Mouse (Mus musculus): Measurements from ENCODE around the gene Plac9a. TPM values are rescaled to one million over a fixed set of nuclear protein-coding genes. Genes with fewer than 3 reads are reported as not detected.
"Not testable (repeated sequence)": the region's sequence is repeated elsewhere in the genome, so short reads cannot be mapped to it uniquely, and the experiment has no call there.

Gene Plac9a
- not detected for total RNA-seq (2021)

DNA sequence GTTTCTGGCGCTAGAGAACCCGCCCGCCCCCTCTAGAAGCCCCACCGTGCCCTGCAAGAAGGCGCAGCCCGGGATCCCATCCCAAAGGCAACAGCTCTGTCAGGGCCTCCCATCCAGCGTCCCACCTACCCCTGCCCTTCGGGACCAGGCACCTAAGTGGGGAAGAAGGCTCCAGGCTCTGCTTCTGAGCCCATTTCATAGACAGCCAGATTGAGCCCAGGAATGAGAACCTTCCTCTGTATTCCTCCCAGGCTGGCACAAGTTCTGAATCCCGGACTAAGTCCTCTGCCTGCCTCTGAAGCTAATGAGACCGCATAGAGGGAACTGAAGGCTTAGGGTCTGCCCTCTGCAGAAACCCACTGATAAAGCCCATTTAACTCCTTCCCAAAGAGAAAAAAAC is at the start of gene Plac9a:
Gene Plac9a (minus strand): TSS at position 101 of the 400 bp plus-strand sequence.
- intact Hi-C loops (cut with DNase I); DNase-seq (ENCODE audit: low spot score in 2 of 2): not testable (repeated sequence)

- intact Hi-C loops (cut with DNase I); DNase-seq (ENCODE audit: low spot score in 2 of 2): not testable (repeated sequence)
Measured at GRCm38 (mm10) chr14:25938004-25938403, 35.1 kb upstream of the Plac9a start, which contains the start of gene Cphx1. Gene Cphx1 (plus strand): TSS chr14:25938304.

- intact Hi-C loops (cut with DNase I); DNase-seq (ENCODE audit: low spot score in 2 of 2): not testable (repeated sequence)
Measured at GRCm38 (mm10) chr14:25936867-25937630, 34.1 kb upstream of the Plac9a start.

GRCm38 (mm10) chr14:25927562-25927881 is 24.6 kb upstream of the Plac9a start, which contains the start of gene Tmem254a:
Gene Tmem254a (minus strand): TSS chr14:25927672.
- DNase-seq (ENCODE audit: low spot score in 2 of 2); intact Hi-C loops (cut with DNase I): not testable (repeated sequence)

- DNase-seq (ENCODE audit: low spot score in 2 of 2); intact Hi-C loops (cut with DNase I): not testable (repeated sequence)
Measured at GRCm38 (mm10) chr14:25926814-25927561, 24.1 kb upstream of the Plac9a start.

GRCm38 (mm10) chr14:25918427-25919170 is 15.7 kb upstream of the Plac9a start:
- DNase-seq (ENCODE audit: low spot score in 2 of 2); intact Hi-C loops (cut with DNase I): not testable (repeated sequence)

DNA sequence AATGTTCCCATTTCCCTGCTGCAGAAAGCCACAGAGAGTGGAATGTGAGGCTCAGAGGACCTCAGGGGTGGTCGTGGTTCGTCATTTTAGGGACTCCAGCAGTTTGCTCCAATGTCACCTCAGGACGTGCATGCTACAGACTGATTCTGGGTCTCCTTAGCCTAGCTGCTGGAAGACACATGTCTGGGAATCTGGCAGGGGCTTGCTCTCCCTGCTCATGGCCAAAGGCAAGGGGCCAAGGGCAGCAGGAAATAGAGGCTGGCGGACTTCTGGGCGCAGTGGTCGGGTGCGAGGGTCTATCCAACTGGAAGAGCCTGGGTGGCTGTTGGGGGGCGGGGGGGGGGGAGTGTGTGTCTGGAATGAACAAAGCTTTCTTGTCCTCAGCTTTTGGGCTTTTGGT is 6.1 kb upstream of the Plac9a start:
- DNase-seq (ENCODE audit: low spot score in 2 of 2); intact Hi-C loops (cut with DNase I): not testable (repeated sequence)

DNA sequence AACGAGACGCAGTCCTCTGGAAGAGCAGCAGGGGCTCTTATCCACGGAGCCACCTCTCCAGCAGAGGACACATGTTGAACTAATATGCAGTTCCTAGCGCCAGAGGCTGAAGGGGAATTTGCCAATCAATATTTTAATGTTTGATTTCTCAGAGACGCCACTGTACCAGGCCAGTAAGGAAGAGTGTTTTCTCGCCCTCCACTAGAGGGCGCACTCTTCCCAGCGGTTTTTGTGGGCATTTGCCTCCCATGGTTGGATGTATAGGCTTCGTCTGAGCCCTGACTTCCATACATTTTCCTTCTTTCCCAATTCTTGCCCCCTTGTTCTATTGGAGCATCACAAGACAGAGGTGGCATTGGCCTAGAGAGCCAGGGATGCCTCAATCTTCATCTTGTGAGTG is 4.4 kb upstream of the Plac9a start:
- intact Hi-C loops (cut with DNase I); DNase-seq (ENCODE audit: low spot score in 2 of 2): not testable (repeated sequence)

GRCm38 (mm10) chr14:25905243-25905642 is 2.3 kb upstream of the Plac9a start:
- peak; percentile 3 for DNase-seq (ENCODE audit: low spot score in 2 of 2)
- intact Hi-C loops (cut with DNase I): not testable (repeated sequence)

DNA sequence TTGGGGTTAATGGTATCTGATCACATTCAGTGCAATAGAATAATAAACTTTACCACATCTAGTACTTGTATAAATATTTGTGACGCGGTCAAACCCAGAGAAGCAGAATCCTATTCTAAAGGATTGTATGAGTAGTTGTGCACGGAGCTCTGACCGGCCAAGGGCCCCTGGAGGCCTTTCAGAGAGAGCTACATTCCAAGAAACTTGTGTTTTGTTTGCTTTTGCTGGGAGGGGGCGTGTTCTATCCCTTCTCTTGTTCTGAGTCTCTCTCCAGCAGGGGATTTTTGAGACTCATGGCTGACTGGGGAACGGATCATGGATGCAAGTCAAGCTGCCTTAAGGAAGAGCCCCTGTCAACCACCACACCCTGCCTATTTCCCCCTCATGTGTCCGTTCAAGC is 7.2 kb downstream of the Plac9a start:
- intact Hi-C loops (cut with DNase I); DNase-seq (ENCODE audit: low spot score in 2 of 2): not testable (repeated sequence)

GRCm38 (mm10) chr14:25894566-25894965 is 8.3 kb downstream of the Plac9a start:
- DNase-seq (ENCODE audit: low spot score in 2 of 2); intact Hi-C loops (cut with DNase I): not testable (repeated sequence)

GRCm38 (mm10) chr14:25885886-25886285 is 17.0 kb downstream of the Plac9a start:
- DNase-seq (ENCODE audit: low spot score in 2 of 2); intact Hi-C loops (cut with DNase I): not testable (repeated sequence)

DNA sequence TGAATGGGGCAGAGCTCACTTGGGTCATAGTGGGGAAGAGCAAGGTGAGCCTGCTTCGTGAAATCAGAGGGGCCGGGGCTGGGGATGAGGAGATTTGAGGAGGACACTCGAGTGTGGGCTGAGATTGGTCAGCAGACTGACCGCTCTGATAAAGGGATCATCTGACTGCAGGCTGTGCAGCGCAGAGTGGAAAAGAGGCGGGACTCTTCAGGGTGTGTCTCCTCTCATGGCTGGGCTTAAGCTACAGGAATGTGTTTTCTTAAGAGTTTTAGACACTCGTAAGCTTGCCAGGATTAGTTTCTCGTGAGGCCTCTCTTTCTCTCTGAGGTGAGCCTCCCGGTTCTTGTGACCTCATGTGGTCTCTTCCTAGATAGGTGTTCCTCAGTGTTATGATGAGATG is 21.1 kb downstream of the Plac9a start:
- DNase-seq (ENCODE audit: low spot score in 2 of 2): not testable (repeated sequence)

DNA sequence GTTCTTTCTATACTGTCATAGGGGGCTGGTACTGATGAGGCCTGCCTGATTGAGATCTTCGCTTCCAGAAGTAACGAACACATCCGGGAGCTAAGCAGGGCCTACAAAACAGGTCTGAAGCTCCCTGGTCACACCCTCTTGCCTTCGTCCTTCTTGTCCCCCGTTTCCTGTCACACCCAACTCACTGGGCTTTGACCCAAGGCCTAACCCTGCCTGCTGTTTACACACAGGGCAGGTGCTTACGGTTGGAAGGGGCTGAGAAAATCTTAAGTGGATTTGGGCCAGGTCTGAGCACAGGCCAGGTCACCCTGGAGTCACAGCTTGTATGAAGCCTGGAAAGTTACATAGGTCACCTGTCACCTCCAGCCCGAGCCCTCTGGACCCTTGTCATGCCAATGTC is 26.3 kb downstream of the Plac9a start:
- DNase-seq (ENCODE audit: low spot score in 2 of 2); intact Hi-C loops (cut with DNase I): not testable (repeated sequence)

More for the DNA sequence above, 21.1 kb downstream of the Plac9a start:
- intact Hi-C loops (cut with DNase I): not testable (repeated sequence)

- intact Hi-C loops (cut with DNase I): no loop called here
- peak in 1 of 2 experiments; percentile 46 for DNase-seq (ENCODE audit: low spot score in 2 of 2)
Measured at GRCm38 (mm10) chr14:25872461-25873415, 30.2 kb downstream of the Plac9a start.

- DNase-seq (ENCODE audit: low spot score in 2 of 2): no peak
- intact Hi-C loops (cut with DNase I): no loop called here
Measured at GRCm38 (mm10) chr14:25869135-25869878, 33.6 kb downstream of the Plac9a start.

DNA sequence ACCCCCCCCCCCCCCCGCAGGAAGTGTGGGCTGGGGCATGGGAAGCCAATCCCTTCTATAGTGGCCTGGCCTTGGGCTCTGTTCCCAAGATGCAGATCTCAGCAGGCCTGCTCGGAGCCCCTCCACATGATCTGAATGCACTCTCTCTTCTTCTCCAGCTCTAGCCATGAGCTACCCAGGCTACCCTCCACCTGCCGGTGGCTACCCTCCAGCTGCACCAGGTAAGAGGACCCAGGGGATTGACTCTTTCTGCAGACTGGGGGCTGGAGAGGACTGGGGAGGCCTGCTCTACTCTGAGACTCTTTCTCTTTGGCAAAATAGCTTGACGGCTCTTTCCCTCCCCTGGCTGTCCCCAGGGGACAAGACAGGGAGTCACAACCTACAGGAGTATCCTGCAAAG is 34.2 kb downstream of the Plac9a start:
- no peak for DNase-seq (ENCODE audit: low spot score in 2 of 2)
- intact Hi-C loops (cut with DNase I): no loop called here

- intact Hi-C loops (cut with DNase I): no loop called here
- no peak for DNase-seq (ENCODE audit: low spot score in 2 of 2)
Measured at GRCm38 (mm10) chr14:25867834-25868233, 35.1 kb downstream of the Plac9a start.

All from left cerebral cortex, postnatal 36 days (tissue).